Mouse (Mus musculus): ENCODE results near the gene Kcnc3. TPM values are rescaled to one million over a fixed set of nuclear protein-coding genes. Genes with fewer than 3 reads are reported as not detected.

The Kcnc3 gene
- polyA plus RNA-seq, 1 experiment from 2014 or later, result 0.20 TPM

DNA sequence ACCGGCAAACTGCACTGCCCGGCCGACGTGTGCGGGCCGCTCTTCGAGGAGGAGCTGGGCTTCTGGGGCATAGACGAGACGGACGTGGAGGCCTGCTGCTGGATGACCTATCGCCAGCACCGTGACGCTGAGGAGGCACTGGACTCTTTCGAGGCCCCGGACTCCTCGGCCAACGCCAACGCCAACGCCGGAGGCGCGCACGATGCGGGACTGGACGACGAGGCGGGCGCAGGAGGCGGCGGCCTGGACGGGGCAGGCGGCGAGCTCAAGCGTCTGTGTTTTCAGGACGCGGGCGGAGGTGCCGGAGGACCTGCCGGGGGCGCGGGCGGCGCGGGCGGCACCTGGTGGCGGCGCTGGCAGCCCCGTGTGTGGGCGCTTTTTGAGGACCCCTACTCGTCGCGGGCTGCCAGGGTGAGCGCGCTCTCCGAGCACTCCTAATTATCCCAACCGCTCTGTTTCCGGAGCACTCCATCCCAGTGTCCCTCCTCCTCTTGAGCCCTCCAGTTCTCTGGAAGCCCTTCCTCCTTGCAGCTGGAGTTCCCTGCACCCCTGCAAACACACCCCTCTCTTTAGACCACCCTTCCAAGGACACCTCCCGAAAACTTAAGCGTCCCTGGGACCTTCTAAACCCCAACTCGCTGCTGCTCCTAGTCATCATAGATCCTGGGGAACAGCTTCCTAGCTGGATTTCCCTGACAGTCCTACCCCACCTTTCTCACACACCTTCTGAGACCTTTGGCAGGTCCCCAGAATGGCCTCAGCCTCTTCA, 1.1 kb downstream of the Kcnc3 start:
- H3K9me3 ChIP-seq (ENCODE audit: control insufficient read depth), result no peaks in the 10 kb centered on the region
- H3K4me3 ChIP-seq (ENCODE audit: low read depth, low read length), result peak overlapping the region; percentile 53
- WGBS, result 1% methylated on average over 49 of the region's 60 CpGs
- H3K4me1 ChIP-seq (replicated peaks; ENCODE audit: control insufficient read depth, insufficient read depth, low read length), result peaks cover 4% of the 10 kb centered on the region; the same call in 1 of the 2 replicates
- H3K4me2 ChIP-seq (replicated peaks; ENCODE audit: low read depth), result peak overlapping the region; percentile 96
- peaks cover 61% of the 10 kb centered on the region for H3K27me3 ChIP-seq (replicated peaks; ENCODE audit: control insufficient read depth, insufficient read depth, low read length)
- H3K36me3 ChIP-seq (ENCODE audit: control insufficient read depth, insufficient read depth), result no peaks in the 10 kb centered on the region
- no peak for ATAC-seq
- no peak overlapping the region for H3K9ac ChIP-seq (ENCODE audit: low read depth, low read length)
- H3K27ac ChIP-seq (ENCODE audit: low read depth, low read length), result no peak overlapping the region
- TF ChIP-seq CTCF (IDR thresholded peaks at IDR 0.05; ENCODE audit: low read depth), result no peak

GRCm38 (mm10) chr7:44593051-44593450, 2.6 kb downstream of the Kcnc3 start:
- Histone ChIP-seq H3K27me3 (replicated peaks; ENCODE audit: control insufficient read depth, insufficient read depth, low read length) (peaks cover 46% of the 10 kb centered on the region), H3K27ac (ENCODE audit: low read depth, low read length) (no peak overlapping the region), H3K4me2 (replicated peaks; ENCODE audit: low read depth) (no peak overlapping the region), H3K9me3 (ENCODE audit: control insufficient read depth) (no peaks in the 10 kb centered on the region), H3K4me3 (ENCODE audit: low read depth, low read length) (no peak overlapping the region), H3K9ac (ENCODE audit: low read depth, low read length) (no peak overlapping the region), H3K36me3 (ENCODE audit: control insufficient read depth, insufficient read depth) (no peaks in the 10 kb centered on the region), H3K4me1 (replicated peaks; ENCODE audit: control insufficient read depth, insufficient read depth, low read length) (peaks cover 4% of the 10 kb centered on the region; the same call in 1 of the 2 replicates)
- no peak for TF ChIP-seq CTCF (IDR thresholded peaks at IDR 0.05; ENCODE audit: low read depth)
- ATAC-seq, result no peak
- 5% methylated on average over 15 of the region's 15 CpGs for WGBS

GRCm38 (mm10) chr7:44593775-44594174, 3.3 kb downstream of the Kcnc3 start:
- no peak overlapping the region for H3K4me3 ChIP-seq (ENCODE audit: low read depth, low read length)
- H3K9ac ChIP-seq (ENCODE audit: low read depth, low read length), result no peak overlapping the region
- no peaks in the 10 kb centered on the region for H3K36me3 ChIP-seq (ENCODE audit: control insufficient read depth, insufficient read depth)
- peaks cover 4% of the 10 kb centered on the region; the same call in 1 of the 2 replicates for H3K4me1 ChIP-seq (replicated peaks; ENCODE audit: control insufficient read depth, insufficient read depth, low read length)
- no peaks in the 10 kb centered on the region for H3K9me3 ChIP-seq (ENCODE audit: control insufficient read depth)
- peaks cover 39% of the 10 kb centered on the region for H3K27me3 ChIP-seq (replicated peaks; ENCODE audit: control insufficient read depth, insufficient read depth, low read length)
- WGBS, result 1% methylated on average over 21 of the region's 22 CpGs
- H3K27ac ChIP-seq (ENCODE audit: low read depth, low read length), result no peak overlapping the region
- H3K4me2 ChIP-seq (replicated peaks; ENCODE audit: low read depth), result 0 out of 2 replicates have a peak overlapping the region, but pooled peaks have one; percentile 24
- peak; percentile 25; the same call in 1 of the 2 replicates for TF ChIP-seq CTCF (IDR thresholded peaks at IDR 0.05; ENCODE audit: low read depth)
- peak; percentile 25; the same call in 1 of the 2 replicates for ATAC-seq

- Histone ChIP-seq H3K27me3 (replicated peaks; ENCODE audit: control insufficient read depth, insufficient read depth, low read length) (peaks cover 37% of the 10 kb centered on the region), H3K36me3 (ENCODE audit: control insufficient read depth, insufficient read depth) (no peaks in the 10 kb centered on the region), H3K27ac (ENCODE audit: low read depth, low read length) (no peak overlapping the region), H3K9ac (ENCODE audit: low read depth, low read length) (no peak overlapping the region), H3K4me2 (replicated peaks; ENCODE audit: low read depth) (no peak overlapping the region), H3K4me3 (ENCODE audit: low read depth, low read length) (no peak overlapping the region), H3K4me1 (replicated peaks; ENCODE audit: control insufficient read depth, insufficient read depth, low read length) (peaks cover 4% of the 10 kb centered on the region; the same call in 1 of the 2 replicates), H3K9me3 (ENCODE audit: control insufficient read depth) (no peaks in the 10 kb centered on the region)
- WGBS, result 66% methylated on average over 6 of the region's 6 CpGs
- no peak for ATAC-seq
- no peak for TF ChIP-seq CTCF (IDR thresholded peaks at IDR 0.05; ENCODE audit: low read depth)
Observed at GRCm38 (mm10) chr7:44594291-44594690, 3.8 kb downstream of the Kcnc3 start.

DNA sequence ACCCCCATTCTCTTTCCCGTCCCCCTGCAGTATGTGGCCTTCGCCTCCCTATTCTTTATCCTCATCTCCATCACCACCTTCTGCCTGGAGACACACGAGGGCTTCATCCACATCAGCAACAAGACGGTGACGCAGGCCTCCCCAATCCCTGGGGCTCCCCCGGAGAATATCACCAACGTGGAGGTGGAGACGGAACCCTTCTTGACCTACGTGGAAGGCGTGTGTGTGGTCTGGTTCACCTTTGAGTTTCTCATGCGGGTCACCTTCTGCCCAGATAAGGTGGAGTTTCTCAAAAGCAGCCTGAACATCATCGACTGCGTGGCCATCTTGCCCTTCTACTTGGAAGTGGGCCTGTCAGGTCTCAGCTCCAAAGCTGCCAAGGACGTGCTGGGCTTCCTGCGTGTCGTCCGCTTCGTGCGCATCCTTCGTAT, 4.7 kb downstream of the Kcnc3 start:
- WGBS, result 94% methylated on average over 20 of the region's 20 CpGs

DNA sequence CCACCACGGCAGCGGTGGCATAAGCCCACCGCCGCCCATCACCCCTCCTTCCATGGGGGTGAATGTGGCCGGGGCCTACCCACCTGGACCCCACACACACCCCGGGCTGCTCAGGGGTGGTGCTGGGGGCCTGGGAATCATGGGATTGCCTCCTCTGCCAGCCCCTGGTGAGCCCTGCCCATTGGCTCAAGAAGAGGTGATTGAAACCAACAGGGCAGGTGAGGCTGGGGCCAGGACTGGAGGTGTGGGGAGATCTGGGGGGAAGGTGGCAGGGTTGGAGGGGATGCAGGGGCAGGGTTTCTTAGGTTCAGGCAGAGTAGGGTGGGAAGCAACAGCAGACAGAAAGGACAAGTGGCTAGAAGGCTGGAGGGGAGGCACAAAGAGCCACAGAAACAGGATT, 5.6 kb downstream of the Kcnc3 start:
- Histone ChIP-seq H3K9me3 (ENCODE audit: control insufficient read depth) (no peaks in the 10 kb centered on the region), H3K9ac (ENCODE audit: low read depth, low read length) (no peak overlapping the region), H3K4me3 (ENCODE audit: low read depth, low read length) (no peak overlapping the region), H3K27ac (ENCODE audit: low read depth, low read length) (no peak overlapping the region), H3K27me3 (replicated peaks; ENCODE audit: control insufficient read depth, insufficient read depth, low read length) (peaks cover 27% of the 10 kb centered on the region), H3K4me2 (replicated peaks; ENCODE audit: low read depth) (no peak overlapping the region), H3K4me1 (replicated peaks; ENCODE audit: control insufficient read depth, insufficient read depth, low read length) (peaks cover 1% of the 10 kb centered on the region; the same call in 1 of the 2 replicates), H3K36me3 (ENCODE audit: control insufficient read depth, insufficient read depth) (no peaks in the 10 kb centered on the region)
- no peak for ATAC-seq
- TF ChIP-seq CTCF (IDR thresholded peaks at IDR 0.05; ENCODE audit: low read depth), result no peak
- 87% methylated on average over 5 of the region's 6 CpGs for WGBS

More for the DNA sequence above, 4.7 kb downstream of the Kcnc3 start:
- H3K4me2 ChIP-seq (replicated peaks; ENCODE audit: low read depth), result no peak overlapping the region
- peaks cover 4% of the 10 kb centered on the region; the same call in 1 of the 2 replicates for H3K4me1 ChIP-seq (replicated peaks; ENCODE audit: control insufficient read depth, insufficient read depth, low read length)
- no peak overlapping the region for H3K27ac ChIP-seq (ENCODE audit: low read depth, low read length)
- H3K4me3 ChIP-seq (ENCODE audit: low read depth, low read length), result no peak overlapping the region
- H3K36me3 ChIP-seq (ENCODE audit: control insufficient read depth, insufficient read depth), result no peaks in the 10 kb centered on the region
- no peak for ATAC-seq
- peaks cover 32% of the 10 kb centered on the region for H3K27me3 ChIP-seq (replicated peaks; ENCODE audit: control insufficient read depth, insufficient read depth, low read length)
- H3K9me3 ChIP-seq (ENCODE audit: control insufficient read depth), result no peaks in the 10 kb centered on the region
- H3K9ac ChIP-seq (ENCODE audit: low read depth, low read length), result no peak overlapping the region
- no peak for TF ChIP-seq CTCF (IDR thresholded peaks at IDR 0.05; ENCODE audit: low read depth)

All from intestine, postnatal 0 days (tissue).